Mouse (Mus musculus) lung, embryonic 16.5 days (tissue): ENCODE results near the gene Zkscan6. TPM values are rescaled to one million over a fixed set of nuclear protein-coding genes. Genes with fewer than 3 reads are reported as not detected.

ENCODE experiments used
- ATAC-seq: fragments of 200-750 bp; cut with Nextera tagmentation; 2 replicates; pipeline ENCODE4 v1.8.0; 2017; ENCODE audit warnings: low read depth, mild to moderate bottlenecking, moderate library complexity
- H3K27ac ChIP-seq: fragments of 300-500 bp; sonication (generic); 2 replicates; pipeline ENCODE4 v1.5.1; 2014; ENCODE audit warnings: mild to moderate bottlenecking, control low read depth, low read length
- H3K27me3 ChIP-seq: fragments of 300-500 bp; sonication (generic); 2 replicates; pipeline ENCODE4 v1.6.1; 2014; ENCODE audit warnings: low read depth, low read length, mixed read lengths; ENCODE audit not compliant: control insufficient read depth, insufficient read depth
- H3K36me3 ChIP-seq: fragments of 300-500 bp; sonication (generic); 2 replicates; pipeline ENCODE4 v1.6.1; 2014; ENCODE audit warnings: low read length; ENCODE audit not compliant: control insufficient read depth, insufficient read depth
- H3K4me1 ChIP-seq: fragments of 300-500 bp; sonication (generic); replicated peaks from 2 replicates; pipeline ENCODE4 v1.6.1; 2014; ENCODE audit warnings: low read length, mixed read lengths; ENCODE audit not compliant: control insufficient read depth, insufficient read depth
- H3K4me2 ChIP-seq: fragments of 300-500 bp; sonication (generic); 2 replicates; pipeline ENCODE4 v1.6.1; 2014; ENCODE audit warnings: low read depth, low read length, control low read depth
- H3K4me3 ChIP-seq: fragments of 300-500 bp; sonication (generic); 2 replicates; pipeline ENCODE4 v1.5.1; 2014; ENCODE audit warnings: mild to moderate bottlenecking, low read length, control low read depth
- H3K9ac ChIP-seq: fragments of 300-500 bp; sonication (generic); 2 replicates; pipeline ENCODE4 v1.6.1; 2014; ENCODE audit warnings: low read length, control low read depth
- H3K9me3 ChIP-seq: fragments of 300-500 bp; sonication (generic); 2 replicates; pipeline ENCODE4 v1.6.1; 2016; ENCODE audit warnings: low read length; ENCODE audit not compliant: control insufficient read depth
- WGBS: fragments of 180-500 bp; shearing (Covaris S2); extraction: QIAGEN DNeasy Blood & Tissue Kit; methylation state at CpG from one replicate; pipeline ENCODE4 v1.1.7; 2014; 5-methylcytosine and 5-hydroxymethylcytosine counted together
- polyA plus RNA-seq: library from polyadenylated mRNA; unstranded; fragments of >200 nt; fragmentation: Nextera tagmentation; extraction: Ambion mirVana; gene quantifications from 2 replicates; pipeline ENCODE4 v1.2.1, GENCODE M21; 2015

Gene Zkscan6
- polyA plus RNA-seq, 1 experiment from 2014 or later: 16.9 TPM

GRCm38 (mm10) chr11:65824556-65824955, 17.6 kb downstream of the Zkscan6 start:
- no peak overlapping the region for H3K4me3 ChIP-seq
- no peak overlapping the region for H3K4me2 ChIP-seq
- no peak for ATAC-seq
- no peaks in the 10 kb centered on the region for H3K9me3 ChIP-seq
- H3K4me1 ChIP-seq: no peaks in the 10 kb centered on the region
- H3K27me3 ChIP-seq: no peaks in the 10 kb centered on the region
- whole genome bisulfite sequencing: 81% methylated on average over 3 of the region's 3 CpGs
- peaks cover 19% of the 10 kb centered on the region for H3K36me3 ChIP-seq
- no peak overlapping the region for H3K9ac ChIP-seq
- H3K27ac ChIP-seq: no peak overlapping the region

GRCm38 (mm10) chr11:65838999-65839398, 32.0 kb downstream of the Zkscan6 start:
- WGBS: 35% methylated on average over 8 of the region's 8 CpGs
- Histone ChIP-seq H3K36me3 (no peaks in the 10 kb centered on the region), H3K27ac (no peak overlapping the region), H3K4me2 (no peak overlapping the region), H3K9ac (no peak overlapping the region), H3K4me1 (peaks cover 4% of the 10 kb centered on the region; the same call in 1 of the 2 replicates), H3K4me3 (no peak overlapping the region), H3K9me3 (no peaks in the 10 kb centered on the region), H3K27me3 (no peaks in the 10 kb centered on the region)
- ATAC-seq: peak; percentile 96

- ATAC-seq: no peak
- WGBS: 48% methylated on average over 5 of the region's 5 CpGs
These were observed 39.5 kb downstream of the Zkscan6 start for GRCm38 (mm10) chr11:65846446-65846845.

GRCm38 (mm10) chr11:65852066-65852465, 45.1 kb downstream of the Zkscan6 start:
- Histone ChIP-seq H3K9me3 (no peaks in the 10 kb centered on the region), H3K36me3 (no peaks in the 10 kb centered on the region), H3K27me3 (no peaks in the 10 kb centered on the region), H3K4me2 (no peak overlapping the region), H3K4me1 (no peaks in the 10 kb centered on the region), H3K27ac (no peak overlapping the region), H3K9ac (no peak overlapping the region), H3K4me3 (no peak overlapping the region)
- WGBS: 33% methylated on average over 1 of the region's 1 CpGs
- ATAC-seq: no peak

More at GRCm38 (mm10) chr11:65846446-65846845, 39.5 kb downstream of the Zkscan6 start:
- no peak overlapping the region for H3K4me3 ChIP-seq
- no peak overlapping the region for H3K9ac ChIP-seq
- H3K4me1 ChIP-seq: no peaks in the 10 kb centered on the region
- no peaks in the 10 kb centered on the region for H3K36me3 ChIP-seq
- H3K27me3 ChIP-seq: no peaks in the 10 kb centered on the region
- no peak overlapping the region for H3K4me2 ChIP-seq
- H3K9me3 ChIP-seq: no peaks in the 10 kb centered on the region
- H3K27ac ChIP-seq: no peak overlapping the region

GRCm38 (mm10) chr11:65861476-65861875, 54.5 kb downstream of the Zkscan6 start:
- WGBS: 24% methylated on average over 4 of the region's 4 CpGs
- H3K4me2 ChIP-seq: no peak overlapping the region
- H3K27me3 ChIP-seq: peaks cover 2% of the 10 kb centered on the region; the same call in 1 of the 2 replicates
- no peak for ATAC-seq
- no peaks in the 10 kb centered on the region for H3K4me1 ChIP-seq
- H3K9ac ChIP-seq: no peak overlapping the region
- H3K4me3 ChIP-seq: no peak overlapping the region
- H3K36me3 ChIP-seq: no peaks in the 10 kb centered on the region
- no peak overlapping the region for H3K27ac ChIP-seq
- no peaks in the 10 kb centered on the region for H3K9me3 ChIP-seq

GRCm38 (mm10) chr11:65877146-65877775, 70.3 kb downstream of the Zkscan6 start:
- Histone ChIP-seq H3K27me3 (no peaks in the 10 kb centered on the region), H3K27ac (no peak overlapping the region), H3K36me3 (no peaks in the 10 kb centered on the region), H3K4me3 (no peak overlapping the region), H3K4me1 (no peaks in the 10 kb centered on the region), H3K4me2 (no peak overlapping the region), H3K9ac (no peak overlapping the region), H3K9me3 (no peaks in the 10 kb centered on the region)
- 76% methylated on average over 1 of the region's 1 CpGs for WGBS
- no peak for ATAC-seq

Other genes starting within 250 kb of the Zkscan6 start
- gene Map2k4, start 18.9 kb upstream of the Zkscan6 start, polyA plus RNA-seq: 54.3 and 55.7 TPM in 2 replicates